Mouse (Mus musculus) heart, embryonic 11.5 days (tissue): ENCODE data around the gene Lrtm2. TPM values are rescaled to one million over a fixed set of nuclear protein-coding genes. Genes with fewer than 3 reads are reported as not detected.
"Not testable (repeated sequence)": the region's sequence is repeated elsewhere in the genome, so short reads cannot be mapped to it uniquely, and the experiment has no call there.

Experiments
- ATAC-seq: fragments of 200-750 bp; cut with Nextera tagmentation; replicated peaks from 2 replicates; pipeline ENCODE4 v1.8.0; 2017; ENCODE audit warnings: moderate library complexity; ENCODE audit not compliant: insufficient number of reproducible peaks, low FRiP score, low TSS enrichment
- H3K27ac ChIP-seq: fragments of 300-500 bp; sonication (generic); 2 replicates; pipeline ENCODE4 v1.5.1; 2014; ENCODE audit warnings: mild to moderate bottlenecking, low read depth, low read length
- H3K27me3 ChIP-seq: fragments of 300-500 bp; sonication (generic); 2 replicates; pipeline ENCODE4 v1.6.1; 2014; ENCODE audit warnings: mild to moderate bottlenecking, low read length, mixed read lengths; ENCODE audit not compliant: control insufficient read depth, insufficient read depth
- H3K36me3 ChIP-seq: fragments of 300-500 bp; sonication (generic); 2 replicates; pipeline ENCODE4 v1.6.1; 2014; ENCODE audit warnings: mild to moderate bottlenecking, low read length, moderate library complexity, mixed read lengths; ENCODE audit not compliant: control insufficient read depth, insufficient read depth
- H3K4me1 ChIP-seq: fragments of 300-500 bp; sonication (generic); 2 replicates; pipeline ENCODE4 v1.6.1; 2014; ENCODE audit warnings: low read length; ENCODE audit not compliant: control insufficient read depth, insufficient read depth
- H3K4me2 ChIP-seq: fragments of 300-500 bp; sonication (generic); 2 replicates; pipeline ENCODE4 v1.6.1; 2014; ENCODE audit warnings: mild to moderate bottlenecking, moderate library complexity
- H3K4me3 ChIP-seq: fragments of 300-500 bp; sonication (generic); 2 replicates; pipeline ENCODE4 v1.5.1; 2014; ENCODE audit warnings: low read depth, low read length
- H3K9ac ChIP-seq: fragments of 300-500 bp; sonication (generic); 2 replicates; pipeline ENCODE4 v1.6.1; 2014; ENCODE audit warnings: mild to moderate bottlenecking, low read depth, low read length, moderate library complexity
- H3K9me3 ChIP-seq: fragments of 300-500 bp; sonication (generic); replicated peaks from 2 replicates; pipeline ENCODE4 v1.6.1; 2016; ENCODE audit warnings: low read length; ENCODE audit not compliant: control insufficient read depth
- WGBS: fragments of 180-500 bp; shearing (Covaris S2); extraction: QIAGEN DNeasy Blood & Tissue Kit; methylation state at CpG from one replicate; pipeline ENCODE4 v1.1.7; 2014; ENCODE audit not compliant: insufficient replicate concordance; 5-methylcytosine and 5-hydroxymethylcytosine counted together
- polyA plus RNA-seq: library from polyadenylated mRNA; unstranded; fragments of >200 nt; fragmentation: Nextera tagmentation; extraction: Ambion mirVana; gene quantifications from 2 replicates; pipeline ENCODE4 v1.2.1, GENCODE M21; 2014

The Lrtm2 gene
- 0.20 TPM in 1 of 2 replicates, not detected in the other for polyA plus RNA-seq

DNA sequence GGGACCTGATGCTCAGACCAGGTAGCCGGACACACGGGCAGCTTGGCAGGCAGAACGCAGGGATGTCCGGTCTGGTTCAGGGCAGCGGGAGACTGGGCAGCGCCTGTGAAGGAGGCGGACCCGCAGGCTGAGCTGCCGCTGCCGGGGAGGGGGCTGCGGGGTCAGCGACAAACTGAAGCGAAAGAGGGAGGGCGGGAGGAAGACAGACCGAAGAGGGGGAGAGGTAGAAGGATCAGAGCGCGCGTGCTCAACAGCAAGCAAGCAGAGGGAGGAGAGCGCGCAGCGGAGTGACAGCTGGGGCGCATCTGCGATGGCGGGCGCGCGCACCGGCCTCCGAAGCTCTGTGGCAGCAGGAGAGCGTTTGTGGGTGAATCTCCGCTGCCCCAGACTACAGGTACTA is at the start of gene Lrtm2:
Gene Lrtm2 (minus strand): TSS at position 261 of the 400 bp plus-strand sequence.
- H3K9me3 ChIP-seq: no peaks in the 10 kb centered on the region
- 2% methylated on average over 31 of the region's 31 CpGs for WGBS
- H3K27ac ChIP-seq: no peak within 1 kb of the TSS
- no peak for ATAC-seq
- peak within 1 kb of the TSS; percentile 66 for H3K4me2 ChIP-seq
- H3K4me3 ChIP-seq: peak within 1 kb of the TSS; percentile 42
- no peak within 1 kb of the TSS for H3K9ac ChIP-seq
- H3K36me3 ChIP-seq: no peaks in the 10 kb centered on the region
- H3K27me3 ChIP-seq: peaks cover 67% of the 10 kb centered on the region
- H3K4me1 ChIP-seq: peaks cover 17% of the 10 kb centered on the region

DNA sequence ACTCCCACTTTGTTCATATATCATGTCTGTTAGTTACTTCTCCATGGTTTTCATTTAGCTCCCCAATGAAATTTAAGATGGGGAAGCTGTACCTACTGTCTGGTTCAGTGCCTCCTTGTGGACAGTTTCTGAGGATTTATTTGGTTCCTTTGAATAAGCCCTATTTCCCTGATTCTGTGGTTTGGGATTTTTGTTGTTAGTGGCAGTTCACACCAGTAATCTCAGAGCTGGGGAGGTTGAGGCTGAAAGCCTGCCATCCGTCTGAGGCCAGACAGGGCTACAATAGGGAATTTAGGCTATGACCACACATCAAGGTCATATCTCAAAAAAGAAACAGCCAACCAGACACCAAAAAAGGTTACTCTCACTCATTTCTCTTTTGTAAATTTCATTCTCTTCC is 48.1 kb upstream of the Lrtm2 start:
- Histone ChIP-seq H3K4me1 (peaks cover 19% of the 10 kb centered on the region), H3K9me3 (no peaks in the 10 kb centered on the region), H3K36me3 (no peaks in the 10 kb centered on the region), H3K27ac (no peak overlapping the region), H3K9ac (no peak overlapping the region), H3K4me3 (no peak overlapping the region), H3K27me3 (no peaks in the 10 kb centered on the region), H3K4me2 (no peak overlapping the region)
- ATAC-seq: no peak
- WGBS: 82% methylated on average over 1 of the region's 1 CpGs

DNA sequence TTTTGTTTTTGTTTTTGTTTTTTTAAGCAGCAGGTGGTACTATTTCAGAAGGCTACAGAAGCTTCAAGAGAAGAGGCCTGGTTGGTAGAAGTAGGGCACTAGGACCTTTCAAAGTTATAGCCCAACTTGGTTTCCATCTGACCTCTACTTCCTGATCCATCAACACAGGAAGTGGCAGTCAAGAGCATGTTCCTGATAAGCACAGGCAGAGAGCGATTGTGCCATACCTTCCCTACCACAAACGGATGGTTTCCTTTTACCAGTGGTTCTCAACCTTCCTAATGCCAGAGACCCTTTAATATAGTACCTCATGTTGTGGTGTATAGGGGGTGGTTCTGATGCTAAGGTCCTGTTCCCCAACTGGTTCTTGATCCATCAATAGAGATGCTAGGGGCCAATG is 47.0 kb upstream of the Lrtm2 start:
- Histone ChIP-seq H3K4me2 (peak overlapping the region; percentile 29), H3K9me3 (no peaks in the 10 kb centered on the region), H3K27ac (0 out of 2 replicates have a peak overlapping the region, but pooled peaks have one; percentile 29), H3K9ac (no peak overlapping the region), H3K4me3 (no peak overlapping the region), H3K36me3 (no peaks in the 10 kb centered on the region), H3K4me1 (peaks cover 21% of the 10 kb centered on the region), H3K27me3 (no peaks in the 10 kb centered on the region)
- ATAC-seq: no peak
- 3% methylated on average over 2 of the region's 2 CpGs for WGBS

DNA sequence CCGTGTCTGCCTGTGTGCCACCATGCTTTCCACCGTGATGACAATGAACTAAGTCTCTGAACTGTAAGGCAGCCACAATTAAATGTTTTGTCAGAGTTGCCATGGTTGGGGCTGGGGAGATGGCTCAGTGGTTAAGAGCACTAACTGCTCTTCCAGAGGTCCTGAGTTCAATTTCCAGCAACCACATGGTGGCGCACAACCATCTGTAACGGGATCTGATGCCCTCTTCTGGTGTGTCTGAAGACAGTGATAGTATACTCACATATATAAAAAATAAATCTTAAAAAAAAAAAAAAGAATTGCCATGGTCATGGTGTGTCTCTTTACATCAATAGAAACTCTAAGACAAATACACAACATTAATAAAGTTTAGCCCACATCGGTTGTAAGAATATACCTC is 44.5 kb upstream of the Lrtm2 start:
- Histone ChIP-seq H3K36me3 (no peaks in the 10 kb centered on the region), H3K9ac (no peak overlapping the region), H3K4me2 (no peak overlapping the region), H3K4me3 (no peak overlapping the region), H3K4me1 (peaks cover 21% of the 10 kb centered on the region), H3K9me3 (no peaks in the 10 kb centered on the region), H3K27me3 (no peaks in the 10 kb centered on the region), H3K27ac (no peak overlapping the region)
- no peak for ATAC-seq
- WGBS: 79% methylated on average over 5 of the region's 5 CpGs

DNA sequence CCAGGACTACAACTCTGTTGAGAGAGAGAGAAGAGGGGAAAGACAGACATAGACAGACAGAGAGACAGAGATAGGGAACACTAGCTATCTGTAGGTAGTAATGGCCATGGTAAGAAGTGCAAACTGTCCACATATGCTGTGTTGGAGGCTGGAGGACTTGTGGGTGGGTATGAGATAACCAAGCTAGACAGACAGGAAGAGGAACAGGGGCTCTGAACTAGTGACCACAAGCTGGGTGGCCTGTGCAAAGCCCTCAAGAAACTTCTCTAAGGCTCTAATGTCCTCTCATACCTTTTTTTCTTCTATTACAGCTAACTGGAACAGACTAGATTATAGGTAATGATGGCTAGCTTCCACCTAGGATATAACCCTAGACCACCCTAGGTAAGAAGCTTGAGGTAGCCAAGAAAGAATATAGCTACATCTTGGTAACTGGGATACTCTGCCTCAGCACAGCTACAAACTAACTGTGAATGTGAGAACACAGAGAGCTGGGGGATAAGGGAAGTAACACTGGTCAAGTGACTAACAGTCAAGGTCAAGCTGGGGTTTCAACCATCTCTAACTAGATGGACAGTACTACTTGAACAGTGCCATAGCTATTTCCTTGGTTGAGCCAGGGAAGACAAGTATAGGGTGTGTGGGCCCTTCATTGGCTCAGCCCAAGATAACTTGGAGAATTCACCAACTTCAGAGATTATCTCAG is 42.6 kb upstream of the Lrtm2 start:
- H3K27ac ChIP-seq: no peak overlapping the region
- H3K9me3 ChIP-seq: no peaks in the 10 kb centered on the region
- H3K4me1 ChIP-seq: peaks cover 18% of the 10 kb centered on the region
- H3K4me2 ChIP-seq: no peak overlapping the region
- H3K4me3 ChIP-seq: no peak overlapping the region
- H3K27me3 ChIP-seq: no peaks in the 10 kb centered on the region
- H3K36me3 ChIP-seq: 0 out of 2 replicates have a peak, but pooled peaks cover 3% of the 10 kb centered on the region
- no peak overlapping the region for H3K9ac ChIP-seq
- ATAC-seq: no peak

DNA sequence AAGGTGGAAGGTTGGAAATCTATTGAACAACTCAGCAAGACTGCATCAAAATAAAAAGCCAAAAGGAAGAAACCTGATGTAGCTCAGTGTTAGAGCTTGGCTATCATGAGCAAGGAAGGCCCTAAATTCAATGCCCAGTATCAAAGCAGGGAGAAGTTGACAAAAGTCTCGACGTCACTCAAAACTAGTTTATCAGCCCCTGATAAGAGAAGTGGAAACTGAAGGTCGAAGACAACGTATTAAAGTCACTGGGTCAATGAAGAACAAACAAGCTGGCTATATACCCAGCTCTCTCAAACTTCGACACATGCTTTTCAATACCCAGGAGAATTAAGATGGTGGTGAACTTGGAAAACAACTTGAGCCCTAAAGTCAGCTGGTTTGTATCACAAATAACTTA is 41.7 kb upstream of the Lrtm2 start:
- H3K9ac ChIP-seq: no peak overlapping the region
- ATAC-seq: no peak
- H3K4me3 ChIP-seq: no peak overlapping the region
- H3K4me1 ChIP-seq: peaks cover 9% of the 10 kb centered on the region; the same call in 1 of the 2 replicates
- H3K27me3 ChIP-seq: no peaks in the 10 kb centered on the region
- H3K9me3 ChIP-seq: no peaks in the 10 kb centered on the region
- 0 out of 2 replicates have a peak, but pooled peaks cover 3% of the 10 kb centered on the region for H3K36me3 ChIP-seq
- H3K27ac ChIP-seq: no peak overlapping the region
- H3K4me2 ChIP-seq: no peak overlapping the region
- 32% methylated on average over 5 of the region's 5 CpGs for WGBS

DNA sequence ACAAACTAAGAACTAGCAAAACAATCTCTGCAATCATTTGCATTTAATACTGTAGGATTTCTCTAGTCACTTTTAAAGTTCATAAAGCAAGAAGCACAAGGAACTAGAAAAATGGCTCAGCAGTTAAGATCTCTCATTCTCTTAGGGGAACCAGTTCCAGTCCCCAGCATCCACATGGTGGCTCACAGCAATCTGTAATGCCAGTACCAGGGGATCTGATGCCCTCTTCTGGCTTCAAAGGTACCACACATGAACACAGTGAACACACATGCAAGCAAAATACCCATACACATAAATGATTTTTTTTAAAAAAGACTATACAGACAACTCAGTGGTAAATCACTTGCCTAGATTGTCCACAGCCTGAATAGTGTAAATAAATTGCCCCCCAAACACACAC is 41.1 kb upstream of the Lrtm2 start:
- ATAC-seq: no peak
- H3K9me3 ChIP-seq: no peaks in the 10 kb centered on the region
- H3K27ac ChIP-seq: no peak overlapping the region
- H3K4me2 ChIP-seq: no peak overlapping the region
- H3K4me3 ChIP-seq: no peak overlapping the region
- no peak overlapping the region for H3K9ac ChIP-seq
- H3K27me3 ChIP-seq: no peaks in the 10 kb centered on the region
- H3K36me3 ChIP-seq: 0 out of 2 replicates have a peak, but pooled peaks cover 3% of the 10 kb centered on the region
- peaks cover 5% of the 10 kb centered on the region; the same call in 1 of the 2 replicates for H3K4me1 ChIP-seq

DNA sequence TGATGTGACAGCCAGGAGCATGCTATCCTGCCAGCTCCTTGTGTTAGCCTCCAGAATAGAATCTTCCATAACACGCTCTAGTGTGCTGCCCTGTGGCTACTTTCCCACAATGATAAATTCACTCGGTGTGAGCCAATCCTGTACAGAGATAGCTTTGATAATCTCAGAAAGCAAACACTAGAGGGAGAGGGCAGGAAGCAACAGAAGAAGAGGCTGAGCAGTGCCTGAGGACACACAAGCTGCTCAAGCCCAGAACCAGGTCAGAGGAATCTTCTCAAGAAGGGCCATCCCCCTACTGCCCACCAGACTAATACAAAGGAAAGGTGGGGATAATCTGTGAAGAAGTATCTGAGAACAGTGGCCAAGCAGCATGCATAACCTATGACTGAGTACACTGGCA is 36.8 kb upstream of the Lrtm2 start:
- Histone ChIP-seq H3K4me2 (no peak overlapping the region), H3K27me3 (no peaks in the 10 kb centered on the region), H3K27ac (no peak overlapping the region), H3K9ac (no peak overlapping the region), H3K9me3 (no peaks in the 10 kb centered on the region), H3K4me1 (no peaks in the 10 kb centered on the region), H3K4me3 (no peak overlapping the region), H3K36me3 (0 out of 2 replicates have a peak, but pooled peaks cover 3% of the 10 kb centered on the region)
- 73% methylated on average over 2 of the region's 2 CpGs for WGBS
- ATAC-seq: no peak

DNA sequence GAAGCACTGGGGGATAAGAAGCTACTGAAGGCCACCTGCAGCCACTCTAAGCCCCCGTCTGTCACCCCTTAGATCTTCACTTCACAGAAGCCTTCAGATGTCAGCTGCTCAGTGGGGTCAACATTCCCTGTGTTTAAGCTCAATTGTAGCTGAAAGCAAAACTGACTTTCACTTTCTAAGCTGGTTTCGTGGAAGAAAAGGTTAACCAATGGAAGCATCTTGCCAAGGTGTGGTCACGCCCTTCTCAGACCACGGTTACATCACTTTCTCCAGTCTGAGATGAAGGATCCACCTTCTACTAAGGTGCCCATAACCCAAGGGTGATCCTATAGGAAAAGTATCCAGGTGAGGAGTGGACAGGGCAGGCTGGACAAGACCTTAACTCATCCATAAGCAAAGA is 36.2 kb upstream of the Lrtm2 start:
- H3K27me3 ChIP-seq, H3K9ac ChIP-seq, H3K4me1 ChIP-seq, H3K4me2 ChIP-seq, H3K4me3 ChIP-seq, H3K27ac ChIP-seq, ATAC-seq, H3K9me3 ChIP-seq, H3K36me3 ChIP-seq: not testable (repeated sequence)
- WGBS: 82% methylated on average over 3 of the region's 4 CpGs
